Mouse (Mus musculus) megakaryocyte, embryonic 14.5 days (primary cell): Measurements from ENCODE around the gene Mgat5b. TPM values are rescaled to one million over a fixed set of nuclear protein-coding genes. Genes with fewer than 3 reads are reported as not detected.
"Not testable (repeated sequence)": the region's sequence is repeated elsewhere in the genome, so short reads cannot be mapped to it uniquely, and the experiment has no call there.

Experiments used
- H3K27me3 ChIP-seq: replicated peaks from 2 replicates; pipeline ENCODE3; 2012; ENCODE audit warnings: inconsistent platforms
- H3K36me3 ChIP-seq: replicated peaks from 2 replicates; pipeline ENCODE3; 2012; ENCODE audit warnings: low read length, inconsistent platforms, mixed read lengths
- H3K4me1 ChIP-seq: 2 replicates; pipeline ENCODE4 v1.6.1; 2012; ENCODE audit warnings: inconsistent platforms
- H3K4me3 ChIP-seq: replicated peaks from 2 replicates; pipeline ENCODE3; 2012; ENCODE audit warnings: moderate library complexity, mild to moderate bottlenecking, inconsistent platforms
- H3K9me3 ChIP-seq: 2 replicates; pipeline ENCODE4 v1.6.1; 2012; ENCODE audit warnings: inconsistent platforms
- FLI1 ChIP-seq: IDR thresholded peaks from 2 replicates; pipeline ENCODE4 v1.6.1; 2012; ENCODE audit warnings: low read length, inconsistent platforms, mixed read lengths
- GATA1 ChIP-seq: IDR thresholded peaks from 3 replicates; pipeline ENCODE4 v1.6.1; 2012; ENCODE audit warnings: mixed read lengths, low read length, inconsistent platforms, borderline replicate concordance
- polyA plus RNA-seq: library from polyadenylated mRNA; stranded (reverse); fragments of >175 nt; gene quantifications from 2 replicates; pipeline ENCODE4 v1.2.3, GENCODE M21; 2012; ENCODE audit warnings: low replicate concordance; ENCODE audit not compliant: insufficient read depth

Gene Mgat5b
- polyA plus RNA-seq, 1 experiment = not detected

DNA sequence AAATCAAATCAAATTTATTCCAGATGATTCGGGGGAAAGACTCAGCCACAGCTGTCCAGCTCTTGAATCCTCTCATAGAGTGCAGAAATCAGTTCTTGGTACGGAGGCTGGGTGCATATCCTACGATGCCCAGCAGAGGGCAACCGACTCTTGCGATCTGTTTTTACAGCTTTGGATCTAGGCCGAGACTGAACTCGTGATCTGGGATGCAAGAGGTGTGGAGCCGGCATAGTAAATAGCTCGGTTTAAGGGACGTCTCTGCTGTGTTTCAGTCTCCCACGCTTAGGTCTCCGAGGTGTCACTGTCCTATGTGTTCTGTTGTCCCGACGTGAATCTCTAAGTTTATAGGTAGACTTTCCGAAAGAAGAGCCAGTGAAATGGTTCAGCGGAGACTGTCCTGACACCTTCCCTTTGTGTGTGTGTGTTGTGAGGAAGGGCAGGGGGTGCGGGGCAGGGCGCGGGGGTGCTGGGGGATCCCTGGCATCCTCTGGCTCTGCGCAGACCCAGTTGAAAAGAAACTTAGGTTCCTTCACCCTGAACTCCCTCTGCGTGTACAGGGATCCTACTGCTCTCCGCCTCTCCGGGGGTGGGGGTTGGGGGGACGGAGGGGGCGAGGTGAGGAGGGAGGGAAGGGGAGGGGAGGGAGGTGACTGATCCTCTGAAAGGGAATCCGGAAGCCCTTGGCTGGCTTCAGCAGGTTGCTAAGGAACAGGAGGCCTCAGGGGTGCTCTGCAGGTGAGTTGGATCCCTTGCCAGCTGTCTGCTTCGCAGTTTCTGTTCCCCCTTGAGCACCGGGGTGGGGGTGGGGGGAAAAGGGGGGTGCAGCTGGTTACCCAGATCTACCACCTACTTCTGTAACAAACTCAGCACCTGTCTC is 33.1 kb upstream of the Mgat5b start:
- H3K27me3 ChIP-seq = peaks cover 62% of the 10 kb centered on the region
- TF ChIP-seq GATA1 (no peak), FLI1 (no peak)
- H3K4me3 ChIP-seq = peak overlapping the region; percentile 85
- no peaks in the 10 kb centered on the region for H3K36me3 ChIP-seq
- H3K9me3 ChIP-seq = no peaks in the 10 kb centered on the region
- peaks cover 8% of the 10 kb centered on the region for H3K4me1 ChIP-seq

GRCm38 (mm10) chr11:116887136-116887535 is 31.5 kb upstream of the Mgat5b start:
- Histone ChIP-seq H3K9me3 (0 out of 2 replicates have a peak, but pooled peaks cover 4% of the 10 kb centered on the region), H3K4me1 (peaks cover 8% of the 10 kb centered on the region), H3K4me3 (no peak overlapping the region), H3K27me3 (peaks cover 71% of the 10 kb centered on the region), H3K36me3 (no peaks in the 10 kb centered on the region)
- TF ChIP-seq GATA1 (no peak), FLI1 (no peak)

DNA sequence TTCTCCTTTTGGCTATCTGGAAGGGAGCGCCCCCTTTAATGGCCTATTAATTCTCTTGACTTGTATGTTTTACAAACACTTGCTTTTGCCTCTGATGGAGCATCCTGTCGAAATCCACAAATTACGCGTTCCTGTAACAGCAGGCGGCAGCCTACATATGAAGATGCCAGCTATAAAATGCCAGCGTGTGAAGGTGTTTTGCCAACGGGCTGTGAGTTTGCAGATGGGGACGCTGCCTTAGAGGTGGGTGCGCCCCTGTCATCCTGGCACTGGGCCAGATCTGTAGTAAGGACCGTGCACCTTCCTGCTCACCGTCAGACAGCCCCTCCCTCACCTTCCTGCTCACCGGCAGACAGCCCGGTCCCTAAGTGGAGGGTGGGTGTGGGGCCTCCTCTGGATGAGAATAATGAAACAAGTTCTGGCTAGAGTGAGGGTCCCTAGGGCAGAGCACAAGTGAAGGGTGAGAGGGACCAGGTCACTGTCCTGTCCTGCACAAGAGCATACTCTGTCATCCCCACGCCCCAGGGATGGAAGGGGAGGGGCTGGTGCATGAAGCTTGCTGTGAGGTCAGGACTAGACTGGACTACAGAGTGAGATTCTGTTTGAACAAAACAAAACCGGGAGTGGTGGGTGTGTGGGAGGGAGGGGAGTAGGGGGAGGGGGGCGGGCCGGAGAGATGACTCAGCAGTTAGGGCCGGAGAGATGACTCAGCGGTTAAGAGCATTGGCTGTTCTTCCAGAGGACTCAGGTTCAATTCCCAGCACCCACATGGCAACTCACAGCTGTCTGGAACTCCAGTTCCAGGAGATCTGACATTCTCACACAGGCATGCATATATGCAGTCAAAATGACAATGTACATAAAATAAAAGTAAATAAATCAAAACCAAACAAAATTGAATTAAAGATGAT is 24.9 kb upstream of the Mgat5b start:
- 0 out of 2 replicates have a peak, but pooled peaks cover 4% of the 10 kb centered on the region for H3K9me3 ChIP-seq
- peaks cover 74% of the 10 kb centered on the region for H3K27me3 ChIP-seq
- H3K36me3 ChIP-seq = no peaks in the 10 kb centered on the region
- H3K4me3 ChIP-seq = no peak overlapping the region
- no peak for TF ChIP-seq FLI1
- no peak for TF ChIP-seq GATA1
- H3K4me1 ChIP-seq = peaks cover 8% of the 10 kb centered on the region

GRCm38 (mm10) chr11:116895402-116895801 is 23.3 kb upstream of the Mgat5b start:
- Histone ChIP-seq H3K4me1 (peaks cover 8% of the 10 kb centered on the region), H3K27me3 (peaks cover 64% of the 10 kb centered on the region), H3K9me3 (0 out of 2 replicates have a peak, but pooled peaks cover 4% of the 10 kb centered on the region), H3K36me3 (no peaks in the 10 kb centered on the region), H3K4me3 (no peak overlapping the region)
- no peak for TF ChIP-seq GATA1
- no peak for TF ChIP-seq FLI1

DNA sequence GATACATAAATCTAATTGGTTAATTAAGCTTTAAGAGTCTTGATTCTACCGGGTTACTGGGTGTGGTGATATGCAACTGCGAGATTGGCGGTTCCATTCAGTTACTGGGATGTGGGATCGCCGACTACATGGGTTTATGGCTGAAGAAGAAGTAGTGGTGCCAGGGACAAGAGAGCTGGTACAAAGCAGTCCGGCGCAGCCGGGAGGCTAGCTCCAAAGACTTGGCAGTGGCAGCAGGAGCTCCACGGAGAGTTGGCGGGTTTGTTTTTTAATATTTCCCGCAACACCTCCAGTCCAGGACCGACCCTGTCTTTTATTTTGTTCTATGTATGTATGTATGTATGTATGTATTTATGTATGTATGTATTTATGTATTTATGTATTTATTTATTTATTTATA is 19.4 kb upstream of the Mgat5b start:
- peaks cover 10% of the 10 kb centered on the region for H3K9me3 ChIP-seq
- H3K4me1 ChIP-seq = peaks cover 5% of the 10 kb centered on the region; the same call in 1 of the 2 replicates
- H3K4me3 ChIP-seq = no peak overlapping the region
- no peak for TF ChIP-seq FLI1
- no peak for TF ChIP-seq GATA1
- no peaks in the 10 kb centered on the region for H3K36me3 ChIP-seq
- H3K27me3 ChIP-seq = peaks cover 68% of the 10 kb centered on the region

DNA sequence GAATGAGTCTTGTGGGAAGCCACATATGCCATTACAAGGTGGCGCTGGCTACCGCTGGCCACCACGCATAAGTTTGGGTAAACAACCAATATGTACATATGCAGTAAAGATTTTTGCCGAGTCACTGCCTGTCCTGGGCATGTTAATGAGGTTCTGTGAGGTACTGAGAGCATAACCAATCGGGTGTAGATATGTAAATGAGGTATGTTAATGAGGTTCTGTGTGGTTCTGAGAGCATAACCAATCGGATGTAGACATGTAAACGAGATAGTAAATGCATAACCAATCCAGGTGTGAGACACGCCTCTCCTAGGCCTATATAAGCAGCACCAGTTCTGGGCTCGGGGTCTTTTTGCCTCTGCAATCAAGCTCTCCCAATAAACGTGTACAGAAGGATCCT is 16.1 kb upstream of the Mgat5b start:
- peaks cover 16% of the 10 kb centered on the region for H3K4me1 ChIP-seq
- H3K36me3 ChIP-seq, H3K4me3 ChIP-seq: not testable (repeated sequence)
- H3K9me3 ChIP-seq = peaks cover 10% of the 10 kb centered on the region
- peaks cover 66% of the 10 kb centered on the region for H3K27me3 ChIP-seq

DNA sequence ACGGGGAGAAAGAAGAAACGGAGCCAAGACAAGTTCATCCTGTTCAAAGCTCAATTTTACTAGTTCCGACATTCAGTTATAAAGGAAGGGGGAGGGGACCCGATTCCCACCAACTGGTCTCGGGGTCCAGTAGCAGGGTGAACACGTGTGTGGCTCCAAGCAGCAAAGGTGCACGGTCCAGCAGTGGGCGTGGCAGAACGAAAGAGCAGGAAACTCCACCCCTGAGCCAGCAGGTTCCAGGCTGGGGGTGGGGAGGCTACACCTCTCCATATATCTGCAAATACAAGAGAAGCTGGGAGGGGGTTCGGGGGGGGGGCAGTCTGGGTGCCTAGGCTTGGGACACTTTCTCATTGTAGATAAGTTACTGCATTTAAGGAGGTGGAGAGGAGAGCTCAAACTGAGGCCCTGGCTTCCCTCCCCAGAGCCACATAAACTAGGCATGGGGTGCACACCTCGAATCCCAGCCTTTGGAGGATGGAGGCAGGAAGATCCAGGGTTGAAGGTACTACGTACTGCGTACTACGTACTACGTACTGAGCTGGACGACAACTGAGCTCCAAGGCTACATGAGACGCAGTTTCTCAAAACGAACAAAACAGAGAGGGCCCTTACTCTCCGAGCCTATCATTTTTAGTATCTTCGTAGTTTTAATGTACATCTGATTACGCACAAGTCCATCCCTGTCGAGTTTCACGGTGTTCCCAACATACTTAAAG is 12.8 kb upstream of the Mgat5b start:
- no peaks in the 10 kb centered on the region for H3K36me3 ChIP-seq
- peaks cover 16% of the 10 kb centered on the region for H3K4me1 ChIP-seq
- TF ChIP-seq GATA1 (no peak), FLI1 (no peak)
- peaks cover 10% of the 10 kb centered on the region for H3K9me3 ChIP-seq
- peak overlapping the region; percentile 76 for H3K4me3 ChIP-seq
- peaks cover 50% of the 10 kb centered on the region for H3K27me3 ChIP-seq

DNA sequence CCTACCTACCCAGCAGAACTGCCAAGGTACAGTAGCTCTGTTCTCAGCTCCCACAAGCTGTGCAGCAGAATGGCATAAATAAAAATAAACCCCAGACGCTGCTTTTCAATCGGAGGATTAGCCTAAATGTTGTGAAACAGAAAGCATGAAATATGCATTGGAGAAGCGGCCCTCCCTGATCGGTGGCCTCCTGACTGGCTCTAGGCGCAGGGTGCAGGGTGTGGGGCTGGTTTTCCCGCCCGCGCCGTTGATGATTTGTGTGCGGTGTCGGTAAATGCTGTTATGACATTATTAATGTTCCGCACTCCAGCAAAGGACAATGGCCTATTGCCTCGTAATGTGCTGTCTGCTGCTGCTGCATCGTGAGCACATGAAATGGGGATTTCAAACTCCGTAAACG is 5.1 kb upstream of the Mgat5b start:
- no peaks in the 10 kb centered on the region for H3K36me3 ChIP-seq
- no peak for TF ChIP-seq FLI1
- TF ChIP-seq GATA1 = no peak
- H3K4me1 ChIP-seq = peaks cover 2% of the 10 kb centered on the region; the same call in 1 of the 2 replicates
- peaks cover 54% of the 10 kb centered on the region for H3K27me3 ChIP-seq
- no peaks in the 10 kb centered on the region for H3K9me3 ChIP-seq
- H3K4me3 ChIP-seq = no peak overlapping the region

DNA sequence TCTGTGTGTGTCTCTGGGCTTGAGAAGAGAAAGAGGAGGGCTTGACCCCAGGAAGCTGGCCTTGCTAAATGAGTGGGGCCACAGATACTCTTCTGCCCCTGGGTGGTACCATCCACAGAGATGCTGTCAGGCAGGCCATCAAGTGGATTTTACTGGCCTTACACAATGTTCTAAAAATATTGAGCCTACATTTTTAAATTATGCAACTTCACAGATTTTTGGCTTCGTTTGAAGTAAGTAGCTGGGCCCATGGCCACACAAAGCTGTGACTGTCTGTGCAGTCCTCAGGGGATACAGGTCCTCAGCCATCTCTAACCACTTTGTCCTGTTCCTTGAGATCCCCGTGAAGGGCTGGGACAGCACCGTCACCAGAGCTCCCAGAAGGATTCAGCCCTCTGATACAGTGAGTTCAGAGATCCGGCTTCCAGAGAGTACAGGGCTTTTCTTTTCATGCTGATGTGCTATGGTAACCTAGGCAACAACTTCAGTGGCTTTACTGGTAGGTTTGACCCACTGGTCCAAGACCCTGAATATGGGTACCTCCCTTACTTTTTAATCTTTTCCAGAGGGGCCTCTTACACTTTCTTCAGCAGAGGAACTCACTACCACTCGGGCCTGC is 4.3 kb upstream of the Mgat5b start:
- H3K4me3 ChIP-seq = no peak overlapping the region
- H3K27me3 ChIP-seq = peaks cover 60% of the 10 kb centered on the region
- no peaks in the 10 kb centered on the region for H3K36me3 ChIP-seq
- TF ChIP-seq GATA1 (no peak), FLI1 (no peak)
- no peaks in the 10 kb centered on the region for H3K9me3 ChIP-seq
- H3K4me1 ChIP-seq = peaks cover 9% of the 10 kb centered on the region
